Mouse (Mus musculus): ENCODE data around the gene Klf3. TPM values are rescaled to one million over a fixed set of nuclear protein-coding genes. Genes with fewer than 3 reads are reported as not detected.

Gene Klf3
- polyA plus RNA-seq, 1 experiment from 2014 or later: 25.1 TPM

DNA sequence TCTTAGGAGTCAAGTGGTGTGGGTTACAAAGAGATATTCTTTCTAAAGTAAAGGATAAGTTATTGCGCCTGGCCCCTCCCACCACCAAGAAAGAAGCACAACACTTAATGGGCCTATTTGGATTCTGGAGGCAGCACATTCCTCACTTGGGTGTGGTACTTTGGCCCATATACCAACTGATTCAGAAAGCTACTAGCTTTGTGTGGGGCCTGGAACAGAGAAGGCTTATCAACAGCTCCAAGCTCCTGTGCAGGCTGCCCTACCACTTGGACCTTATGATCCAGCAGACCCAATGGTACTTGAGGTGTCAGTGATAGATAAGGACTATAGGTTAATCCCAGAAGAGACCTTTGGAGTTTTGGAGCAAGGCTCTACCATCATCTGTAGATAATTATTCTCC is 15.0 kb upstream of the Klf3 start:
- Histone ChIP-seq H3K9me3 (replicated peaks; ENCODE audit: control insufficient read depth, low read length, poor library complexity, severe bottlenecking) (no peaks in the 10 kb centered on the region), H3K4me2 (ENCODE audit: low read length) (no peak overlapping the region), H3K36me3 (ENCODE audit: control insufficient read depth, insufficient read depth, low read length) (no peaks in the 10 kb centered on the region), H3K9ac (ENCODE audit: low read depth, low read length) (no peak overlapping the region), H3K27ac (ENCODE audit: low read length) (no peak overlapping the region), H3K4me3 (ENCODE audit: low read depth, low read length) (no peak overlapping the region), H3K27me3 (ENCODE audit: control insufficient read depth, insufficient read depth, low read depth, low read length) (no peaks in the 10 kb centered on the region), H3K4me1 (ENCODE audit: control insufficient read depth, insufficient read depth, low read length) (no peaks in the 10 kb centered on the region)
- WGBS: 90% methylated on average over 1 of the region's 1 CpGs
- ATAC-seq: no peak

DNA sequence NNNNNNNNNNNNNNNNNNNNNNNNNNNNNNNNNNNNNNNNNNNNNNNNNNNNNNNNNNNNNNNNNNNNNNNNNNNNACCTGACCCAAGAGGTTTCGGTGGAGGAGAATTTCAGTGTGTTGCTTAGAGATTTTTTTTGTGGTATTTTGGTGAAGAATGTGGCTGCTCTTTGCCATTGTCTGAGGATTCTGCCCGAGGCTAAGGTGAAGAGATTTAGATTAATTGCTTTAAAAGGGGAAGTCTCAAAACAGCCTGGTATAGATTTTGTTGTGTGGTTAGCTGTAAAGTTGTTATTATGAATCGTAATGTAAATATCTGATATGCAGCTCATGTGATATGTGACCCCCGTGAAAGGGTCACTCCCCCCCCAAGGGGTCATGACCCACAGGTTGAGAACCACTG is 5.0 kb upstream of the Klf3 start:
- H3K4me3 ChIP-seq (ENCODE audit: low read depth, low read length): no peak overlapping the region
- no peaks in the 10 kb centered on the region for H3K27me3 ChIP-seq (ENCODE audit: control insufficient read depth, insufficient read depth, low read depth, low read length)
- ATAC-seq: no peak
- no peak overlapping the region for H3K4me2 ChIP-seq (ENCODE audit: low read length)
- no peak overlapping the region for H3K9ac ChIP-seq (ENCODE audit: low read depth, low read length)
- H3K27ac ChIP-seq (ENCODE audit: low read length): no peak overlapping the region
- H3K9me3 ChIP-seq (replicated peaks; ENCODE audit: control insufficient read depth, low read length, poor library complexity, severe bottlenecking): peaks cover 11% of the 10 kb centered on the region; the same call in 1 of the 2 replicates
- H3K36me3 ChIP-seq (ENCODE audit: control insufficient read depth, insufficient read depth, low read length): no peaks in the 10 kb centered on the region
- peaks cover 2% of the 10 kb centered on the region; the same call in 1 of the 2 replicates for H3K4me1 ChIP-seq (ENCODE audit: control insufficient read depth, insufficient read depth, low read length)
- WGBS: 77% methylated on average over 4 of the region's 4 CpGs

- no peak overlapping the region for H3K4me3 ChIP-seq (ENCODE audit: low read depth, low read length)
- 89% methylated on average over 2 of the region's 2 CpGs for WGBS
- no peak overlapping the region for H3K9ac ChIP-seq (ENCODE audit: low read depth, low read length)
- ATAC-seq: no peak
- H3K4me2 ChIP-seq (ENCODE audit: low read length): no peak overlapping the region
- no peaks in the 10 kb centered on the region for H3K36me3 ChIP-seq (ENCODE audit: control insufficient read depth, insufficient read depth, low read length)
- no peak overlapping the region for H3K27ac ChIP-seq (ENCODE audit: low read length)
- H3K9me3 ChIP-seq (replicated peaks; ENCODE audit: control insufficient read depth, low read length, poor library complexity, severe bottlenecking): no peaks in the 10 kb centered on the region
- H3K4me1 ChIP-seq (ENCODE audit: control insufficient read depth, insufficient read depth, low read length): peaks cover 16% of the 10 kb centered on the region
- H3K27me3 ChIP-seq (ENCODE audit: control insufficient read depth, insufficient read depth, low read depth, low read length): no peaks in the 10 kb centered on the region
Observed at GRCm38 (mm10) chr5:64801545-64801944, 1.6 kb upstream of the Klf3 start.

DNA sequence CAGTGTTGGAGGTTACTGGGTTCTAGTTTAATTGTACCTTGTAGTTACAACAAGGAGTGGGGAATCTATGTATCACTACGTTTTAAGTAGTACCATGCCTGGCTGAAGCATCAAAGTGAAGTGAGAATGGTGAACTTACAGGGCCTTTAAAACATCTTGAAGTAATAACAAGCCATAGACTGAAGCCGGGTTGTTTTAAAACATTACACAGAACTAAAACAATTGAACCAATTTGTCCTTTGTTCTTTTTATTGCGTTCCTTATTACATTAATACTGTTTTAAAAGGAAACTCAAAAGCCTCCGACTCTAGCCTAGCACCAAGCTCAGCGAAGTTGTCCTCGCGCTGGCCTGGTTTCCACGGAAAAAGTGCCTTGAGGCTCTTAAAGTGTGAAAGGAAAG is 1.0 kb upstream of the Klf3 start:
- no peaks in the 10 kb centered on the region for H3K36me3 ChIP-seq (ENCODE audit: control insufficient read depth, insufficient read depth, low read length)
- H3K9me3 ChIP-seq (replicated peaks; ENCODE audit: control insufficient read depth, low read length, poor library complexity, severe bottlenecking): no peaks in the 10 kb centered on the region
- peaks cover 17% of the 10 kb centered on the region for H3K4me1 ChIP-seq (ENCODE audit: control insufficient read depth, insufficient read depth, low read length)
- peak overlapping the region; percentile 81 for H3K4me3 ChIP-seq (ENCODE audit: low read depth, low read length)
- no peaks in the 10 kb centered on the region for H3K27me3 ChIP-seq (ENCODE audit: control insufficient read depth, insufficient read depth, low read depth, low read length)
- H3K27ac ChIP-seq (ENCODE audit: low read length): peak overlapping the region; percentile 92
- ATAC-seq: no peak
- 10% methylated on average over 8 of the region's 8 CpGs for WGBS
- H3K9ac ChIP-seq (ENCODE audit: low read depth, low read length): peak overlapping the region; percentile 87
- H3K4me2 ChIP-seq (ENCODE audit: low read length): peak overlapping the region; percentile 85

GRCm38 (mm10) chr5:64803720-64804462 is 703 bp downstream of the Klf3 start:
- H3K4me3 ChIP-seq (ENCODE audit: low read depth, low read length): peak overlapping the region; percentile 81
- H3K9ac ChIP-seq (ENCODE audit: low read depth, low read length): peak overlapping the region; percentile 87
- no peaks in the 10 kb centered on the region for H3K27me3 ChIP-seq (ENCODE audit: control insufficient read depth, insufficient read depth, low read depth, low read length)
- WGBS: under 1% methylated on average over 60 of the region's 69 CpGs
- peak; percentile 14 for ATAC-seq
- H3K4me2 ChIP-seq (ENCODE audit: low read length): peak overlapping the region; percentile 85
- H3K4me1 ChIP-seq (ENCODE audit: control insufficient read depth, insufficient read depth, low read length): peaks cover 17% of the 10 kb centered on the region
- H3K27ac ChIP-seq (ENCODE audit: low read length): peak overlapping the region; percentile 92
- H3K36me3 ChIP-seq (ENCODE audit: control insufficient read depth, insufficient read depth, low read length): no peaks in the 10 kb centered on the region
- H3K9me3 ChIP-seq (replicated peaks; ENCODE audit: control insufficient read depth, low read length, poor library complexity, severe bottlenecking): no peaks in the 10 kb centered on the region

DNA sequence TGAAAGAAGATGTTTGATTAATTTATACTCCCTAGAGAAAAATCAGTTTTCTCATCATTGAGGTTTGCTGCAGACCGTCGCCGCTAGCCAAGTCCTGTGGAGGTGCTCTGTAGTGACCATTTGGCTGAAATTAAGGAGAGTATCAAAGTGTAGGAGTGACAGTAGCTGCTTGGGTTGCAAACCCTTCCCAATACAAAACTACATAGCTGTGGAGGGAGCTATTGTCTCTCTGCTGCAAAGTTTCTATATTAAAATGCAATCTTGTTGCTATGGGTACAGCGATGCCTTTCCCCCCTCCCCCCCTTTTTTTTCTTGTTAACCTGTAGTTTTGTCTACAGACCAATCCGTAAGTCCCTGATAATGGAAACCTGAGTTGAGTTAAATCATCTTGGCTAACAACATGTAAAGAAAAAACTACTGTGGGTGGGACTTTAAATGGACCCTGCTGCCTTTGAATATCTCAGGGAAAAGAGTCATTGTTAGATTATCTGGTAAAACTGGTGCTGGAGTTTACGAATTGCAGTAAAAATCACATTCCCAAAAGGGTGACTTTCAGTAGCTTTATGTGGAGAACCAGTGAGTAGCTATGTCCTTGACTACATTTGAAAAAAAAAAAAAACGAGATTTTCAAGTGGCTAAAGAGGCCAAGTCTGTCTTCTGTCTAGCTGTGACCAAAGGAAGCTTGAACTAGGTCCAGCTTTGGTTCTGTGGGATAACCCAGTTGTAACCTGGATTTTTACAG is 2.1 kb downstream of the Klf3 start:
- Histone ChIP-seq H3K27me3 (ENCODE audit: control insufficient read depth, insufficient read depth, low read depth, low read length) (no peaks in the 10 kb centered on the region), H3K9ac (ENCODE audit: low read depth, low read length) (peak overlapping the region; percentile 54), H3K4me2 (ENCODE audit: low read length) (peak overlapping the region; percentile 59), H3K9me3 (replicated peaks; ENCODE audit: control insufficient read depth, low read length, poor library complexity, severe bottlenecking) (no peaks in the 10 kb centered on the region), H3K36me3 (ENCODE audit: control insufficient read depth, insufficient read depth, low read length) (no peaks in the 10 kb centered on the region), H3K27ac (ENCODE audit: low read length) (peak overlapping the region; percentile 67), H3K4me1 (ENCODE audit: control insufficient read depth, insufficient read depth, low read length) (peaks cover 17% of the 10 kb centered on the region), H3K4me3 (ENCODE audit: low read depth, low read length) (peak overlapping the region; percentile 34)
- 5% methylated on average over 7 of the region's 7 CpGs for WGBS
- no peak for ATAC-seq

DNA sequence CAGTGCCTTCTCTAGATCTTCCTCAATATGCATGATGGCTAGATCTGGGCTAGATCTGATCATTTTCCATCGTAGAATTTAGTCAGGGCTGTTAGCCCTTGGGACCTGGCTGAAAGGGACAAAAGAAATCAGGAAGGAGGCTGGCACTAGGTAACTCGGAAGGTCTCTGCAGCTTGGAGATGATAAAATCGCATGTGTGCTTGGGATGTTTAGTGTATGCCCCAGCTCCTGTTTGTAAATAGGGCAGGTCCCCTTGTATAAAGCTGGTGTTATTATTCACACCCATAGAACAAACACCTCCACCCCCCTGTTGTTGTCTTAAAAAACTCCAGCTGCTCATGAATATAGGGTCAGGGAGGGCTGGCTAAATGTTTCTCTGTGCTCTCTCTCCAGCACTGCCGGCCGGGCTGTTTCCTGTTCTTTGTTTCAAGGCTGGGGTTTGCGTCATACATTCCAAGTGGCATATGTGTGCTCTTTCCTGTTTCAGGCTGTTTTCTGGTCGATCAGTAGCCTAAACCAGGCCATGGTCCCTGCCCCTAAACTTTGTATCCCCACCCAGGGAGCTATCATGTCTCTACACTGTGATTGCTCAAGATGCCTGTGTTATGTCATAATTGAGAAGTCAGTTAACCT is 2.8 kb downstream of the Klf3 start:
- no peaks in the 10 kb centered on the region for H3K27me3 ChIP-seq (ENCODE audit: control insufficient read depth, insufficient read depth, low read depth, low read length)
- peaks cover 20% of the 10 kb centered on the region for H3K4me1 ChIP-seq (ENCODE audit: control insufficient read depth, insufficient read depth, low read length)
- H3K4me3 ChIP-seq (ENCODE audit: low read depth, low read length): peak overlapping the region; percentile 34; the same call in 1 of the 2 replicates
- WGBS: 4% methylated on average over 7 of the region's 7 CpGs
- peak overlapping the region; percentile 37 for H3K9ac ChIP-seq (ENCODE audit: low read depth, low read length)
- peak overlapping the region; percentile 67 for H3K27ac ChIP-seq (ENCODE audit: low read length)
- no peak for ATAC-seq
- peak overlapping the region; percentile 59 for H3K4me2 ChIP-seq (ENCODE audit: low read length)
- no peaks in the 10 kb centered on the region for H3K36me3 ChIP-seq (ENCODE audit: control insufficient read depth, insufficient read depth, low read length)
- no peaks in the 10 kb centered on the region for H3K9me3 ChIP-seq (replicated peaks; ENCODE audit: control insufficient read depth, low read length, poor library complexity, severe bottlenecking)

GRCm38 (mm10) chr5:64806600-64806999 is 3.4 kb downstream of the Klf3 start:
- ATAC-seq: no peak
- WGBS: 16% methylated on average over 2 of the region's 2 CpGs
- no peak overlapping the region for H3K27ac ChIP-seq (ENCODE audit: low read length)
- no peaks in the 10 kb centered on the region for H3K27me3 ChIP-seq (ENCODE audit: control insufficient read depth, insufficient read depth, low read depth, low read length)
- H3K36me3 ChIP-seq (ENCODE audit: control insufficient read depth, insufficient read depth, low read length): no peaks in the 10 kb centered on the region
- H3K4me2 ChIP-seq (ENCODE audit: low read length): peak overlapping the region; percentile 59
- H3K9me3 ChIP-seq (replicated peaks; ENCODE audit: control insufficient read depth, low read length, poor library complexity, severe bottlenecking): no peaks in the 10 kb centered on the region
- H3K9ac ChIP-seq (ENCODE audit: low read depth, low read length): no peak overlapping the region
- H3K4me3 ChIP-seq (ENCODE audit: low read depth, low read length): no peak overlapping the region
- H3K4me1 ChIP-seq (ENCODE audit: control insufficient read depth, insufficient read depth, low read length): peaks cover 26% of the 10 kb centered on the region

GRCm38 (mm10) chr5:64807159-64807558 is 4.0 kb downstream of the Klf3 start:
- Histone ChIP-seq H3K36me3 (ENCODE audit: control insufficient read depth, insufficient read depth, low read length) (no peaks in the 10 kb centered on the region), H3K27me3 (ENCODE audit: control insufficient read depth, insufficient read depth, low read depth, low read length) (no peaks in the 10 kb centered on the region), H3K9me3 (replicated peaks; ENCODE audit: control insufficient read depth, low read length, poor library complexity, severe bottlenecking) (no peaks in the 10 kb centered on the region), H3K27ac (ENCODE audit: low read length) (no peak overlapping the region), H3K4me2 (ENCODE audit: low read length) (no peak overlapping the region), H3K4me1 (ENCODE audit: control insufficient read depth, insufficient read depth, low read length) (peaks cover 32% of the 10 kb centered on the region), H3K9ac (ENCODE audit: low read depth, low read length) (no peak overlapping the region), H3K4me3 (ENCODE audit: low read depth, low read length) (no peak overlapping the region)
- ATAC-seq: no peak
- WGBS: 63% methylated on average over 3 of the region's 3 CpGs

All from midbrain, embryonic 16.5 days (tissue).